Mouse (Mus musculus): ENCODE measurements around the gene Usp39.
A peak's percentile ranks its signal among the peaks of the same experiment; 100 is the strongest.

Usp39 gene

DNA sequence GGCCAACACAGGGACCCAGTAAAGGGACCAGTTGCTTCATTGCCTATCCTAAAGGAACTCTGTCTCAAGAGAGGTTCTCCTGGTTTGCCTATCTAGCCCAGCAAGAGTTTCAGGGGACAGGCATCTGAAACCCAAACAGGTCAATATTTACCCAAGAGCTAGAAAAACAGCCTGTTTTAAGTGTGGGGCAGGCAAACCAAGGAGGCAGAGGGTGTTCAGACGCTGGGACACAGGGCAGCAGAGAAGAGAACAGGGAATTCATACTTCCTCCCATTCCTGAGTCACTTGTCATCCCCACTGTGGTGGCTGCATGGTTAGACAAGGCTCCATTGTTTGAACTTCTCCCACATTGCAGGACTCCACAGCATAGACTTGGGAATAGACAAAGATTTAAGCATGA, 26.6 kb upstream of the Usp39 start:
- DNase-seq (ENCODE audit: low read depth, low spot score): no peak

- no peak for DNase-seq (ENCODE audit: low read depth, low spot score)
Observed at GRCm38 (mm10) chr6:72371147-72371546, 26.2 kb upstream of the Usp39 start.

DNA sequence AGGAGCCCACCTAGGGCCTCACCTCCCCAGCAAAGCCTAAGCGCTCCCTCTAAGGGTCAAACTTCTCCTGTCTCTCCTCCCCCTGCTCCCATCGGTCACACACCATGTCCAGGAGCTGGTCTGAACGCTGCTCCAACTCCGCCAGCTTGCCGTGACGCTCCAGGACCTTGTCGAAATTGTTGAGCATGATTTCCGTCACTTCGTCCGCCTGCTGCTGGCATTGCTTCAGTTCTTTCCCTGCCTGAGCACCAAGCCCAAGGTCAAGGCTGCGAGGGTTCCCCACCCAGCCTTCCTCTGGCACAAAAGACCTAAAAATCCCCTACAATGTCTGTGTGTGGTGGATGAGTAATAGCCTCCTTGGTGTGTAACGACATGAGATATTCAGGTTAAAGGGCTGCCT, 25.1 kb upstream of the Usp39 start:
- DNase-seq (ENCODE audit: low read depth, low spot score): no peak

GRCm38 (mm10) chr6:72369557-72369956, 24.6 kb upstream of the Usp39 start:
- DNase-seq (ENCODE audit: low read depth, low spot score): no peak

DNA sequence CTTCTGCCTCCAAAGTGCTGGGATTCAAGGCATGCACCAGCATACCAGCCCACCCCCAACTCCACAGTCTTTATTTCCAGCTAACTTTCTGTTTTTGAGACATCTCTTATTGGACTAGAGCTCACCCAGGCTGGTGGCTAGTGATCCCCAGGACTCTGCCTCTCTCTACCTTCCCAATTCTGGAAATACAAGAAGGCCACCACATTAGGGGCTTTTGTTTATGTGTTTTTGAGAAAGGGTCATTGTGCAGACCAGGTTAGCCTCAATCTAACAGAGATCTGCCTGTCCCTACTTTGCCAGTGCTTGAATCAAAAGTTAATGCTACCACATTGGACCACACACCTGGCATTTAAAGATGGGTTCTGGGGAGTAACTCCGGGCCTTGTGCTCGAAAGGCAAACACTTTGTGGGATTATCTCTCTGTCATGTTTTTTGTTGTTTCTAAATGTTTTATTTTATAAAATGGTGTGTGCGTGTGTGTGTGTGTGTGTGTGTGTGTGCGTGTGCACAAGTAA, 22.5 kb upstream of the Usp39 start:
- DNase-seq (ENCODE audit: low read depth, low spot score): no peak

DNA sequence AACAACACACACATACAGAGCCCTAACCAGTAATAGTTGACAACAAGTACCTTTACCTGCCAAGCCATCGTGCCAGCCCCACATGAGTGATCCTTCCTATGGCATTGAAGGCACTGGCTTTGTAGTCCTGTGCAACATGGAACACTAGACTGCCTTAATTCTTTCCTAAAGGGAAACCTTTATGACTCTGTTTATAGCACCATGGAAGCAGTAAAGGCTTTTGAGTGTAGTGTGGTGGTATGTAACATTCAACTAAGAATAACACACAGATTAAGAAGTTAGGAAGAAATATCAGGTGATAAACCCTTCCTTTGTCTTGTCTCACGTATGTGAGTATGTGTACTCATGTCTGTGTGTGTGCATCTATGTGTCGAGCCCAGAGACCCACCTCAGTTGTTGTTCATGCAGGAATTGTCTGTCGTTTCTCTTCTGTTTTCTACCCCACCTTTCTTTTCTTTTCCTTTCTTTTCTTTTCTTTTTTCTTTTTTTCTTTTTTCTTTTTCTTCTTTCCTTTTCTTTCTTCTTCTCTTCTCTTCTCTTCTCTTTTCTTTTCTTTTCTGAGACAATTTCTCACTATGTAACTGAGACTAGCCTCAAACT, 22.0 kb upstream of the Usp39 start, which contains the start of gene Rnf181:
TSS of gene Rnf181 (minus strand) at position 113 of the 600 bp plus-strand sequence.
- no peak for DNase-seq (ENCODE audit: low read depth, low spot score)

DNA sequence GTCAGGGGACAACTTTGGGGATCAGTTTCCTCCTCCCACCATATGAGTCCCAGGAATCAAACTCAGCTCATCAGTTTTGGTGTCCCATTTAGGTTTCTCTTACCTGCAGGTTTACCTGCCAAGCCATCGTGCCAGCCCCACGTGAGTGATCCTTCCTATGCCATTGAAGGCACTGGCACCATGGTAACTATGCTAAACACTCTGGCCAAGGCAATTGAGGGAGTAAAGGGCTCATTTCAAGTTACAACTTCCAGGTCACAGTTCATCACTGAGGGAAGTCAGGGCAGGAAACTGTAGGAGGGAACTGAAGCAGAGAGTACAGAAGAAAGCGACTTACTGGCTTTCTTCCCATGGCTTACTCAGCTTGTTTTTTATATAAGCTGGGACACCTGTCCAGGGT, 21.3 kb upstream of the Usp39 start:
- no peak for DNase-seq (ENCODE audit: low read depth, low spot score)

DNA sequence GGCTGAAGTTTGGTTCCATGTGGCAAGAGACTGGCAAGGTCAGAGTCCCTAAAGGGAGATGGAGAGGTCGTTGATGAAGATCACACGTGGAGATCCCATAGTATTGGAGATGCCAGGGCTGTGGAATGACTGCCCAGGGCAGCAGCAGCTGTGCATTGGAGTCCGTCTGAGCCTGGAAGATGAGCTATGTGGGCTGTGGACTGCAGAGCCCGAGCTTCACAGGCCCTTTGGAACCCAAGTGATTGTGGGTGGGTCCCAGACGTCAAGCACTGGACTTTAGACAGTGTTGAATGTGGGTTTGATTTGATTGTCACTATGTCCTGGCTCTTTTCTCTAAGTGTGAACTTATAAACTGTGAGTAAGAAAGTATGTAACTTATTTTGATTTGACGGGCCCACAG, 20.0 kb upstream of the Usp39 start:
- no peak for DNase-seq (ENCODE audit: low read depth, low spot score)

DNA sequence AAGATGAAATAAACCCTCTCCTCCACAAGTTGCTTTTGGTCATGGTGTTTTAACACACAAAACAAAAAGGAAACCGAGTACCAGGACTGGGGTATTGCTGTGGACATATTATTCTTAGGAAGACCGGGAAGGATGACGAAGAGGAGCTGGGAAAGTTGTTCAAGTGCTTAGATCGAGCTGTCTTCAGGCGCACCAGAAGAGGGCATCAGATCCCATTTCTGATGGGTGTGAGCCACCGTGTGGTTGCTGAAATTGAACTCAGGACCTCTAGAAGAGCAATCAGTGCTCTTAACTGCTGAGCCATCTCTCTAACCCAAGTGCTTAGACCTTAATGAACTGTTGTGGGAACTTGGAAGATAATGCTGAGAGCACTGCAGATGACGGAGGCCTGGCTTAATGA, 19.0 kb upstream of the Usp39 start:
- no peak for DNase-seq (ENCODE audit: low read depth, low spot score)

DNA sequence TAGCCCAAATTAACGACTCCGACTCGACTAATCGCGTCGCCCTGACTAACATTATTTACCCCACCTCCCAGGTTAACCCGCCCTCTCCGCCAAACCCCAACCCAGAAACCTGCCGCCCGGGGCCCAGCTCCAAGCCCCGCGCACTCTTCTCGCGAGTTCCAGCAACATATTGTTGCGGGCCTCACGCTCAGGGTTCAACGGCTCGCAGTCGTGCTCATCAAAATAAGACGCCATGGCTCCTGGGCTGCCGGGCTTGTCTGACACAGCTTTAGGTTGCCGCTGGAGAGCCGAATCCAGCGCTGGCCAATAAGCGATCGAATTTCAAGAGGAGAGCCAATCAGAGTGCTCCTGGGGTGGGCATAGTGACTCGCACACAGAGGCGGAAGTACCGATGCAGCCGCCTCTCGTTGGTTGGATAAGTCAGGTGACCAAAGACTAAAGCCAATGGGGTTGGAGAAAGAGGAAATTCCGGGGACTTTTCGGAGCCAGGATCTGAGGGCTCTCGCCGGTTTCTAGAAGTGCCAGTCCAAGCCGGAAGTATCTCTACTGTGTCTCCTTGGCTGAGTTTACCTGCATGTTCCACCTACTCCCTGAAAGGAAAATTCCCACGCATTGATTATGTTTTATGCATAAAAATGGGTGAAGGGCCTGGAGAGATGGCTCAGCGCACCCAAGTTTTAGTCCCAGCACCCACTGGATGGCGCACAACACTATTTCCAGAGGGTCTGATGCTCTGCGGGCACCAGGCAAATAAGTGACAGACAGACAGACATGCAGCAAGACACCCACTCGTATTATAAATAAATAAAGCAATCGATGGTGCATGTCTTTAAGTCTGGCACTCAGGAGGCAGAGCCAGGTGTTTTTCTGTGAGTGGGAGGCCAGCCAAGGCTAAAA, 17.4 kb upstream of the Usp39 start:
- DNase-seq (ENCODE audit: low read depth, low spot score): peak; percentile 97

GRCm38 (mm10) chr6:72361121-72361551, 16.2 kb upstream of the Usp39 start:
- no peak for DNase-seq (ENCODE audit: low read depth, low spot score)

GRCm38 (mm10) chr6:72360599-72360935, 15.6 kb upstream of the Usp39 start:
- DNase-seq (ENCODE audit: low read depth, low spot score): no peak

DNA sequence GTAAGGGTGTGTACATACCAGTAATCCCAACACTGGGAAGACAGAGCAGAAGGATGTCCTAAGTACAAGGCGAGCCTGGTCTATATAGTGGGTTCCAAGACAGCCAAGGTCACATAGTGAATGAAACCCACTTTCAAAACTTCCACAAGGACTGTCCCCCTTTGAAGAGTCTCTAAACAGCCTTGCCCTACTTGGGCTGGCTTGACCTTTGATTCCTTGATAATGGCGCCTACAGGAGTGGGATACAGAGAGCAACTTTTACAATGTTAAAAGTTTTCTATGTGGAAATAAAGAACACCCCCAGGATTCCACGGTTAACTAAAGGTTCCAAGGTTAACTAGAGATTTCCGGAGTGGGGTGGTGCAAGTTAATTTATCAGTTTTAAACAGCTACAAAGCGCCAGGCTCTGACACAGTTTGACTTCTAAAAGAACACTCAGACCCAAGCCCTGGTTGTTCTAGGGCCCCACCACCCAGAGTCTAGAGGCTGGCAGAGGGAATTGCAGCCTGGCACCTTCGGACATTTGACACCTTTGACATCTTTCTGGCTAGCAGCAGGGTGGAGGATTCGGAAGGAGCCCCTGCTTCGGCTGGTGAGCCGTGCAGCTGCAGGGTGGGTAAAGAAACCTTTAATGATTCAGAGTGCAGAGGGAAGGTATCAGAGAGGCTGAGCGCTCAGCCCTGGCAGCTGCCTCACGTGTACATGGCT, 15.1 kb upstream of the Usp39 start:
- DNase-seq (ENCODE audit: low read depth, low spot score): no peak

- DNase-seq (ENCODE audit: low read depth, low spot score): no peak
Observed at GRCm38 (mm10) chr6:72359343-72359742, 14.4 kb upstream of the Usp39 start.

- DNase-seq (ENCODE audit: low read depth, low spot score): no peak
Observed at GRCm38 (mm10) chr6:72358086-72358764, 13.2 kb upstream of the Usp39 start.

GRCm38 (mm10) chr6:72357164-72358079, 12.4 kb upstream of the Usp39 start:
- DNase-seq (ENCODE audit: low read depth, low spot score): no peak

DNA sequence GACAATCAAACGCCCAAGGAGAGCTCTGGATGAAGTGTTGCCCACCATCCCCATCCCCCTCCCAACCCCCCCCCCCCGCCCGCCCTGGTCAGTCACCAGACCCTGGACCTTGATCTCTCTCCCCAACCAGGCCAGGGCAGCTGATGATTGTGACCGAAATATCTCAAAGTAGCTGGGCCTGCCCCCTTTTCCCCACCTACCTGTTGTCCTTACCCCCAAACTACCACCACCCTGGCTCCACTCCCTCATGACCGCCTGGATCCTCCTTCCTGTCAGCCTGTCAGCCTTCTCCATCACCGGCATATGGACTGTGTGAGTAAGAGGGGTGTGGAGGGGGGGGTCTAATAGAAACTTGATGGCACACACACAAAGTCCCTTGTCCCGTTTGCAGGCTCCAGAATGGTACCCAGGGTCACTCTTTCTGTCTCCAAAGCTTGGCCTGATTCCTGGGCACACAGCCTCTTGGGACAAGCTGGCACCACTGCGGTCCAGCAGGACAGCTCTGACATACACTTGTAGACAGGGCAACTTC, 11.1 kb upstream of the Usp39 start:
- DNase-seq (ENCODE audit: low read depth, low spot score): no peak

DNA sequence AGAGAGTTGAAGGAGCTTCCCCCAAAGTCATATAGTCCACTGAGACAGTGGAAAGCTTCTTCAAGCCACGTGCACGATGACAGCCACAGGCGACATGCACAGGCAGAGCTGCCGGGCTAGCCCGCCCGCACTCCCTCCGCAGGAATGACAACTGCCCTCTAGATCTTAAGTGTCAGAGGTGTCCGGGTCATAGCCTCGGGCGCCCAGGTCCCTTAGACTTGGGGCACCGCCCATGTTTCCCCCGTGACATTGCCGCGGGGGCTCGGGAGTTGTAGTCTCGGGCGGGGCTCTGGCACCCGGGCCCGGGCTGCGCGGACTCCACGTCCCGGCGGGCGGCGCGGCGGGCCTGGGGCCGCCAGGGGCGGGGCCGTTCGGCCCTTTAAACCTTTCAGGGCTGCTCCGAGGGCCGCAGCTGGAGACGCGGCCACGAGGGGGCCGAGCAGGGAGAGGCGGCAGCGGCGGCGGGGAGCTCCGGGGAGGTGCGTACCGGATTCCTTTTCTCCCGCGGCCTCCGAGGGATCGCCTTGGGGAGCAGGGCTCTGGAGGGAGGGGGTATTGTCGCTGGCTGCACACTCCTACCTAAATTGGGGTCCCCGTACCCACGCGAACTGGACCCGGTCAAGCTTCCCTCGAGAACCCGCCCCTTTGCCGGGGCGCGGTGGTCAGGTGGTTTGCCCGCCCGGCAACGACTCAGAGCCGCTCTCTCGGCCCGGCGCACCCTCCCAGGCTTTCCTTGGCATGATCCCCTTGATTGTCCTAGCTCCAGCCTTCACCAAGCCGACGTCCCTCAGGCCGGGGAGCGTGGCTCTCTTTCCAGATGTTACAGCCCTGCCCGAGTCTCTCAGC, 10.3 kb upstream of the Usp39 start, which contains the start of gene Tmem150a:
TSS of gene Tmem150a (plus strand) at position 382 of the 846 bp plus-strand sequence.
- peak; percentile 57 for DNase-seq (ENCODE audit: low read depth, low spot score)

DNA sequence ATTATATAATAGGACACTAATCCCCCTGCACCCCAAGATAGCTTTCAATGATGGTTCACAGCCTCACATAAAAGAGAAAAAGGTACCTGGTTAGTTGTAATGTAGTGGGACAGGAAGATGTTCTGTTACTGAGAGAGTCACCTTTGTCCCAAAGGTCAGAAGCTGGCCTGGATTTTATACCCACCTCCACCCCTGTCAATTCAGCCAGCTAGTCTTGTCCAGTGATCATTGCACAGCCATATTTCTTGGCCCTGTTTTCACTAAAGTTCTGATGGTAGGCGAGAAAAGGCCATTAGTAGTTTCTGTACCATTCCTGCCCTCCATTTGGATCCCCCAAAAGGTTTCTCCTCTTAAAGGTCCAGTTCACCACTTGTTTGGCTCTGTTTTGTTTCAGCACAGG, 9.0 kb upstream of the Usp39 start:
- DNase-seq (ENCODE audit: low read depth, low spot score): no peak
